Mouse (Mus musculus): ENCODE results near the gene Pcp4l1. TPM values are rescaled to one million over a fixed set of nuclear protein-coding genes. Genes with fewer than 3 reads are reported as not detected.
A peak's percentile ranks its signal among the peaks of the same experiment; 100 is the strongest.

Pcp4l1 gene
- polyA plus RNA-seq, 1 experiment from 2014 or later = 6.2 TPM

DNA sequence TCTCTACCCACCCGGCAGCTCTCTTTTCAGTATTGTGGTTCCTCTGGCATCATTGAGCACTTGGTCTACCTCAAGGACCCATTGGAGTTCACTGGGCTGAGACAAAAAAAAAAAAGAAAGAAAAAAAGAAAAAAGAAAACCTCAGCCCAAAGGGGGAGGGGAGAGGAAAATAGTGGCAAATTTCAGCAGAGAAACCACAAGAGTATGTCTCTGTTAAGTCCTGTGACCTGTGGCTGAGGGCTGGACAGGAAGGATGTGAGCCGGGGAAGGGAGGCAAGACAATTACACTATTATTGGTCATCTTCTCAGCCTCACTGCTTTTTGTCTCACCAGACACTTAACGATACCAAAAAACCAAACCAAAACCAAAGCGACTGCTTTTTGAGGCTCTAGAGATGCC lies 35.8 kb upstream of the Pcp4l1 start:
- no peak for ATAC-seq
- H3K4me3 ChIP-seq = no peak overlapping the region
- H3K4me1 ChIP-seq = no peaks in the 10 kb centered on the region
- H3K27me3 ChIP-seq = no peaks in the 10 kb centered on the region
- H3K4me2 ChIP-seq = no peak overlapping the region
- H3K9ac ChIP-seq = no peak overlapping the region
- 75% methylated on average over 4 of the region's 4 CpGs for WGBS
- peaks cover 36% of the 10 kb centered on the region for H3K36me3 ChIP-seq (ENCODE audit: poor library complexity, severe bottlenecking)
- no peak overlapping the region for H3K27ac ChIP-seq
- H3K9me3 ChIP-seq (replicated peaks) = no peaks in the 10 kb centered on the region

DNA sequence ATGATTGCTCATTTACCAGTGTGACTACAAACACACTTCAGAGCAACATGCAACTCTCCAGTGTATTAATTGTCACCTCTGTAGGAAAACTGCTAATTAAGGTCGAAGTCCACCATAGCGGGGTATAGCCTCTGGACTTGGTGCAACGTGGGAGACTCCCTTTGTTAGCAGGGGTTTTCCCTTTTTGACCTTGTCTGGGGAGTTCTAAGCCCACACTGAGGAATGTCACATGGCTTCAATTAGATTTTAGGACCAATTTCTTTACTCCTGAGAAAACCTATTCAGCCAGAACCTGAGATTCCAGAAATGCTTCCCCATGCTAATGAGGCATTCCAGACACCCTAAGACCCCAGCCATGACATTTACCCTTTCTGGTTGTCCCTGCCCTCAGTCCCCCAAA lies 34.1 kb upstream of the Pcp4l1 start:
- no peak overlapping the region for H3K4me2 ChIP-seq
- 29% methylated on average over 3 of the region's 3 CpGs for WGBS
- H3K27me3 ChIP-seq = no peaks in the 10 kb centered on the region

DNA sequence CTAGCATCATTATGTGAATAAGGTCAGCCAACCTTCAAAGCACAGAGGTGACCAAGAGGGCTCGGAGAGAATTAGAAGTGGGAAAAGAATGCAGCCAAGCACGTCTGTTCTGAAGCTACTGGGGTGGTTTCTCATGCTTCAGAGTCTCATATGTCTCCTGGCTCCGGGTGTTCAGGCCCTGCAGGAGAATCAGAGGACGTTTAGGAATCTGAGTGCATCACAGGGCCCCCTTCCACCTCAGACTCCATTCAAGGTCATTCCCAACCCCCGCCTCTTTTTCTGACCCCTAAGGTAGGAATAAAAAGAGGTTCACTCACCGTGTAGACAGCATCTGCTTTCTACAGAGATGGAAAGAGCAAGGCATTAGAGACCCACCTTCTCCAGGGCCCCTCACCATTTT lies 33.7 kb upstream of the Pcp4l1 start:
- Histone ChIP-seq H3K9ac (no peak overlapping the region), H3K4me1 (no peaks in the 10 kb centered on the region), H3K36me3 (ENCODE audit: poor library complexity, severe bottlenecking) (peaks cover 16% of the 10 kb centered on the region), H3K4me2 (no peak overlapping the region), H3K9me3 (replicated peaks) (no peaks in the 10 kb centered on the region), H3K4me3 (no peak overlapping the region), H3K27me3 (no peaks in the 10 kb centered on the region), H3K27ac (no peak overlapping the region)
- no peak for ATAC-seq
- 35% methylated on average over 6 of the region's 6 CpGs for WGBS

More for the DNA sequence above, 34.1 kb upstream of the Pcp4l1 start:
- H3K36me3 ChIP-seq (ENCODE audit: poor library complexity, severe bottlenecking) = peaks cover 21% of the 10 kb centered on the region
- no peaks in the 10 kb centered on the region for H3K9me3 ChIP-seq (replicated peaks)
- H3K4me3 ChIP-seq = no peak overlapping the region
- H3K9ac ChIP-seq = no peak overlapping the region
- ATAC-seq = no peak
- H3K27ac ChIP-seq = no peak overlapping the region
- no peaks in the 10 kb centered on the region for H3K4me1 ChIP-seq

DNA sequence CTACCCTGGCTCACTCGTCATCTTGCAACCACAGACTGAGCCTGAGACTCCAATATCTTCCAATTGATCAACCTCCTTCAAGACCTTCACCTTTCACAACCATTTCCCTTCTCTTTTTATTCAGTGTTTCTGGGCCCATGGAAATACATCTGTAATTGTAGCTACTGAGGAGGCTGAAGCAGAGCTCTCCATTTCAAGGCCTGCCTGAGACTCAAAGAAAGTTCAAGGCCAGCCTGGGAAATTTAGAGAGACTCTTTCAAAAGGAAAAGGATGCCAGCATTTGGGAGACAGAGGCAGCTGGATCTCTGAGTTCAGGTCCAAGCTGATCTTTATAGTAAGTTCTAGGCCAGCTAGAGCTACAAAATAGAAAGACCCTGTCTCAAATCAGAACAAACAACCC lies 31.8 kb upstream of the Pcp4l1 start:
- WGBS = 86% methylated on average over 1 of the region's 1 CpGs
- Histone ChIP-seq H3K36me3 (ENCODE audit: poor library complexity, severe bottlenecking) (no peaks in the 10 kb centered on the region), H3K4me3 (no peak overlapping the region), H3K4me1 (0 out of 2 replicates have a peak, but pooled peaks cover 4% of the 10 kb centered on the region), H3K27me3 (no peaks in the 10 kb centered on the region), H3K4me2 (no peak overlapping the region), H3K27ac (no peak overlapping the region), H3K9ac (no peak overlapping the region), H3K9me3 (replicated peaks) (no peaks in the 10 kb centered on the region)
- ATAC-seq = no peak

- no peak for ATAC-seq
- WGBS = 41% methylated on average over 3 of the region's 4 CpGs
- H3K4me3 ChIP-seq = no peak overlapping the region
These were observed 30.7 kb upstream of the Pcp4l1 start for GRCm38 (mm10) chr1:171226780-171227179.

DNA sequence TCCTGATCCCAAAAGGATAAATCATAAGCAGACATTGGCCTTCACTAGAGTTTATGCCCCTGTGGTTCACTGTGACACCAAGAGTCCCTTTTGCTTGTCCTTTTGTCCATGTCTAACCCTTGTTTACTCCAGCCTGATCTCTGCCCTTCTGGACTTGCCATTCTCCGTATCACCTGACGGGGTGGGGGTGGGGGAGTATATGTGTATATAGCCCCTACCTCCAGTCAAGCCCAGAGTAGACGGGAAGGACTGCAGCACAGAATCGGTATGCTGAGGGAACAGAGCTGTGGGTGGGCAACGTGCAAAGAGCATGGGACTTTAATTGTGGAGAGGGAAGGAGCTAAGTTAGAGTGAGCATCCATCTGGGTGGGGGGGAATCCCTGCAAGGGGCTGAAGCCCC lies 28.8 kb upstream of the Pcp4l1 start, which contains the start of gene Apoa2:
Apoa2 (plus strand) TSS at position 198 of the 400 bp plus-strand sequence.
- no peak within 1 kb of the TSS for H3K4me2 ChIP-seq
- no peak within 1 kb of the TSS for H3K9ac ChIP-seq
- ATAC-seq = no peak
- peaks cover 7% of the 10 kb centered on the region; the same call in 1 of the 2 replicates for H3K36me3 ChIP-seq (ENCODE audit: poor library complexity, severe bottlenecking)
- peaks cover 18% of the 10 kb centered on the region for H3K4me1 ChIP-seq
- H3K27ac ChIP-seq = no peak within 1 kb of the TSS
- WGBS = 83% methylated on average over 5 of the region's 5 CpGs
- no peak within 1 kb of the TSS for H3K4me3 ChIP-seq
- no peaks in the 10 kb centered on the region for H3K9me3 ChIP-seq (replicated peaks)
- no peaks in the 10 kb centered on the region for H3K27me3 ChIP-seq

More at GRCm38 (mm10) chr1:171226780-171227179, 30.7 kb upstream of the Pcp4l1 start:
- H3K27me3 ChIP-seq = no peaks in the 10 kb centered on the region
- H3K36me3 ChIP-seq (ENCODE audit: poor library complexity, severe bottlenecking) = no peaks in the 10 kb centered on the region
- no peaks in the 10 kb centered on the region for H3K9me3 ChIP-seq (replicated peaks)
- no peak overlapping the region for H3K27ac ChIP-seq
- H3K9ac ChIP-seq = no peak overlapping the region
- no peak overlapping the region for H3K4me2 ChIP-seq
- H3K4me1 ChIP-seq = peaks cover 8% of the 10 kb centered on the region

DNA sequence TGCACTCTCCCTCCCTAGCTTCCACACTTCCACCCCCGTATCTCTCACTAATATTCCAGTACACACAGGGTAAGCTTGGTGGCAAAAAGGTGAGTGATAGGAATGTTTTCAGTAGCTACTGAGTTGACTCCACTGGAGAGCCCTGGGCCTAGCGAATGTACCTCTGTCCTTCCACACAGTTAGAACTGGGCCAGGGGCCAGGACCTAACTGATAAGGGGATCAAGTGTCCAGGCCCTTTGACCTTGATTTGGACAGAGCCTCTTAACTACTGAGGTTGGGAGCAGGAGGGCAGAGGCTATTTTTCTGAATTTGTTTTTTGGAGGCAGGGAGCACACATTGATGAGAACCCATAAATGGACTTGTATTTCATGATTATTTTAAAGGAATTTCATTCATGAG lies 27.7 kb upstream of the Pcp4l1 start:
- no peak for ATAC-seq
- Histone ChIP-seq H3K27me3 (no peaks in the 10 kb centered on the region), H3K9ac (no peak overlapping the region), H3K4me1 (peaks cover 18% of the 10 kb centered on the region), H3K36me3 (ENCODE audit: poor library complexity, severe bottlenecking) (peaks cover 18% of the 10 kb centered on the region), H3K4me2 (no peak overlapping the region), H3K27ac (no peak overlapping the region), H3K9me3 (replicated peaks) (no peaks in the 10 kb centered on the region), H3K4me3 (no peak overlapping the region)
- 95% methylated on average over 2 of the region's 2 CpGs for WGBS

DNA sequence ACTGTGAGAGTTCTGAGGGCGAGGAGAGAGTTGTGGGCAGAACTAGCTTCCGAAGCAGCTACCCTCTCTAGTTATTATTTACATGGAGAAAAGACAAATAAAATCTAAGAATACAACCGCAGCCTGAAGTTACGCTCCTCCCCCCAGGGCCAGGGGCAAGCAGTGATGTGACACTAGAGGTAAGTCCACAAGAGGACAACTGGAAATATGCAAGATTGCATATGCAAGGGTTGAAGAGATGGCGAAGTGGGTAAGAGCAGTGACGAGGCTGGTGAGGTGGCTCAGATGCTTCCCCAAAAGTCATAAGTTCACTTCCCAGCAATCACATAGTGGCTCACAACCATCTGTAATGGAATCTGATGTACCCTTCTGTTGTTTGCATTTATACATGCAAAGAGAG lies 27.1 kb upstream of the Pcp4l1 start:
- Histone ChIP-seq H3K27ac (no peak overlapping the region), H3K9me3 (replicated peaks) (no peaks in the 10 kb centered on the region), H3K4me2 (peak overlapping the region; percentile 89), H3K9ac (no peak overlapping the region), H3K27me3 (no peaks in the 10 kb centered on the region), H3K36me3 (ENCODE audit: poor library complexity, severe bottlenecking) (peaks cover 24% of the 10 kb centered on the region), H3K4me1 (peaks cover 18% of the 10 kb centered on the region), H3K4me3 (peak overlapping the region; percentile 58; the same call in 1 of the 2 replicates)
- ATAC-seq = no peak; the same call in 1 of the 2 replicates
- whole genome bisulfite sequencing = 82% methylated on average over 6 of the region's 6 CpGs

DNA sequence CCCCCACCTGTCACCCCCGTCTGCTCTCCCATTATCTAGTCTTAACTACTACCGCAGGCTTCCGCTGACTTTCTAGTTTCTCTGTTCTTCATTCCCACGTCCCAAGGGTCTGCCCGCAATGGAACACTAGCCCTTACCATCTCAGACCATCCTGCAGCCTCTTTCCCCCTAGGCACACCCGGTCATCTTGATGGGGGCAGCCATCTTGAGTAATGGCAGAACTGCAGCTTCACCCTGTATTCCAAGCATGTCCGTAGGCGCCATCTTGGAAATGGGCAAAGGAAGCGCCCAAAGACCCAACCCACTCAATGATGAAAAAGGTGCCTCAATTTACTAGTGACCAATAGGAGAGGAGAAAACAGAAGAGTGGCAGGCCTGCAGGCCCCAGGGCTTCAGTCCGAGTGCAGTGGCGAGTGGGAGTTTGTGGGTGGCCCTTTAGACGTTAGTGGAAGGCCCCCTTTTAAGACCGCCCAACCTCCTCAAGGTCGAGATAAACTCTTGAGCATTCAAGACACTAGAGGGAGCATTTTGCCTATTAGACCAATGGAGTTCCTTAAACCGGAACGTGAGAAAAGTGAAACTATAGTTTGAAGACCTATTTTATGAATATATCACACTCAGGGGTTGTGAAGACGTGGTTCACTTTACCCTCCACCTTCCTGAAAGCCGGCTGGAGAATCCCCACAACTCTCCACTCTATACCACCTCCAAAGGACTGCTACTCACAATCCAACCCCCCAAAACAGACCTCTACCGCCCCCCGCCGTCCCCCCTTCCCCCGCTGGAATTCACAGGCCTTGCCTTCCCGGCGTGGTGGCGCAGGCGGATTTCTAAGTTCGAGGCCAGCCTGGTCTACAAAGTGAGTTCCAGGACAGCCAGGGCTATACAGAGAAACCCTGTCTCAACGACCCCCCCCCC lies 26.4 kb upstream of the Pcp4l1 start, which contains the start of gene Tomm40l:
Tomm40l (minus strand) TSS at position 277 of the 918 bp plus-strand sequence.
- ATAC-seq = peak; percentile 97
- Histone ChIP-seq H3K9ac (peak within 1 kb of the TSS; percentile 63), H3K9me3 (replicated peaks) (no peaks in the 10 kb centered on the region), H3K4me3 (peak within 1 kb of the TSS; percentile 58), H3K27me3 (no peaks in the 10 kb centered on the region), H3K4me2 (peak within 1 kb of the TSS; percentile 89), H3K4me1 (peaks cover 18% of the 10 kb centered on the region), H3K36me3 (ENCODE audit: poor library complexity, severe bottlenecking) (peaks cover 26% of the 10 kb centered on the region), H3K27ac (peak within 1 kb of the TSS; percentile 32)
- under 1% methylated on average over 28 of the region's 28 CpGs for WGBS

GRCm38 (mm10) chr1:171221281-171222193 lies 25.5 kb upstream of the Pcp4l1 start:
- peak overlapping the region; percentile 63 for H3K9ac ChIP-seq
- WGBS = 7% methylated on average over 22 of the region's 22 CpGs
- no peaks in the 10 kb centered on the region for H3K27me3 ChIP-seq
- peaks cover 26% of the 10 kb centered on the region for H3K36me3 ChIP-seq (ENCODE audit: poor library complexity, severe bottlenecking)
- H3K4me3 ChIP-seq = peak overlapping the region; percentile 58
- H3K4me2 ChIP-seq = peak overlapping the region; percentile 89
- peaks cover 18% of the 10 kb centered on the region for H3K4me1 ChIP-seq
- no peak; the same call in 1 of the 2 replicates for ATAC-seq
- H3K9me3 ChIP-seq (replicated peaks) = no peaks in the 10 kb centered on the region
- no peak overlapping the region for H3K27ac ChIP-seq

DNA sequence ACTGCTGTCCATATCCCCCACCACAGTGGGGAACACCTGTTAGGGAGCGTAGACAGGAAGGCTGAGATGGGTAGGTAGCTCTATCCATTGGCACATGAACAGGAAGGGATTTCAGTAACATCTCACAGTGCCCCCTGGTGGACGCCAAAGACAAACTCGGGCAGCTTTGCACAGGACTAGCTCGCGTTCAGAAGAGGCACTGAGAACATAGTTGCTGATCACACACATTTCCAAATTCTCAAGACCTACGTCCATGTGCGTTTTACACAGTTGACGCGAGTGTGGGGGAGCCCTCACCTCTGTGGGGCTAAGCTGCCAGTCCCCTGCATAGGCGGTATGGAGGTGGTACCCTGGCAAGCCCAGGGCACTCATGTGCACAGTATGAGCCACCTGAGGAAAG lies 24.8 kb upstream of the Pcp4l1 start:
- H3K27me3 ChIP-seq = no peaks in the 10 kb centered on the region
- no peak overlapping the region for H3K9ac ChIP-seq
- peak; percentile 9; the same call in 1 of the 2 replicates for ATAC-seq

More for the DNA sequence above, 24.8 kb upstream of the Pcp4l1 start:
- H3K4me1 ChIP-seq = peaks cover 18% of the 10 kb centered on the region
- H3K36me3 ChIP-seq (ENCODE audit: poor library complexity, severe bottlenecking) = peaks cover 26% of the 10 kb centered on the region
- no peaks in the 10 kb centered on the region for H3K9me3 ChIP-seq (replicated peaks)
- no peak overlapping the region for H3K27ac ChIP-seq
- peak overlapping the region; percentile 89 for H3K4me2 ChIP-seq
- WGBS = 5% methylated on average over 10 of the region's 10 CpGs
- peak overlapping the region; percentile 58; the same call in 1 of the 2 replicates for H3K4me3 ChIP-seq
